Mouse (Mus musculus) thymus, adult 2 months (tissue): ENCODE measurements around the gene Gosr2.

Source experiments
- CTCF ChIP-seq: fragments of 200-500 bp; IDR thresholded peaks from 2 replicates; pipeline ENCODE4 v1.5.1; 2012; ENCODE audit warnings: mild to moderate bottlenecking, control low read depth, low read length, moderate library complexity, borderline replicate concordance; ENCODE audit not compliant: control insufficient read depth, poor library complexity, insufficient read depth; ENCODE audit errors: extremely low read depth
- POLR2A ChIP-seq: fragments of 200-500 bp; IDR thresholded peaks from 2 replicates; pipeline ENCODE4 v1.6.1; 2012; ENCODE audit warnings: mild to moderate bottlenecking, low read length, control low read depth, moderate library complexity; ENCODE audit not compliant: control insufficient read depth, poor library complexity, insufficient read depth; ENCODE audit errors: extremely low read depth

- TF ChIP-seq POLR2A (no peak), CTCF (no peak)
Observed at GRCm38 (mm10) chr11:103661863-103662262, 35.8 kb downstream of the Gosr2 start.
